Mouse (Mus musculus) adrenal gland, postnatal 10 days (tissue): ENCODE results near the gene Blzf1. TPM values are rescaled to one million over a fixed set of nuclear protein-coding genes. Genes with fewer than 3 reads are reported as not detected.

Source experiments
- DNase-seq: peaks from one replicate; pipeline ENCODE4 v3.0.0; 2021; ENCODE audit warnings: mixed read lengths
- long read RNA-seq, 2 experiments: library from polyadenylated mRNA; stranded (forward); transcript quantifications; one replicate each; pipeline ENCODE4 v2.0.0; 2021
- total RNA-seq, 2 experiments: library from RNA; stranded (reverse); gene quantifications; 2 replicates each; pipeline ENCODE4 v1.2.3; 2021

Blzf1 gene
- total RNA-seq: 10 to 100 TPM; 25.1 to 26.8 TPM
- long read RNA-seq, experiment 1, transcript Blzf1-203 (7 exons, 2,430 nt): major isoform, 5 of 9 reads
- long read RNA-seq, experiment 1, partial matches to known transcripts: 3 of 9 reads
- long read RNA-seq, experiment 1, other reads (novel, unspliced or antisense): 0 of 9 reads
- long read RNA-seq, experiment 2, transcript Blzf1-203 (7 exons, 2,430 nt): major isoform, 5 of 7 reads
- long read RNA-seq, experiment 2, partial matches to known transcripts: 1 of 7 reads
- long read RNA-seq, experiment 2, other reads (novel, unspliced or antisense): 1 of 7 reads

DNA sequence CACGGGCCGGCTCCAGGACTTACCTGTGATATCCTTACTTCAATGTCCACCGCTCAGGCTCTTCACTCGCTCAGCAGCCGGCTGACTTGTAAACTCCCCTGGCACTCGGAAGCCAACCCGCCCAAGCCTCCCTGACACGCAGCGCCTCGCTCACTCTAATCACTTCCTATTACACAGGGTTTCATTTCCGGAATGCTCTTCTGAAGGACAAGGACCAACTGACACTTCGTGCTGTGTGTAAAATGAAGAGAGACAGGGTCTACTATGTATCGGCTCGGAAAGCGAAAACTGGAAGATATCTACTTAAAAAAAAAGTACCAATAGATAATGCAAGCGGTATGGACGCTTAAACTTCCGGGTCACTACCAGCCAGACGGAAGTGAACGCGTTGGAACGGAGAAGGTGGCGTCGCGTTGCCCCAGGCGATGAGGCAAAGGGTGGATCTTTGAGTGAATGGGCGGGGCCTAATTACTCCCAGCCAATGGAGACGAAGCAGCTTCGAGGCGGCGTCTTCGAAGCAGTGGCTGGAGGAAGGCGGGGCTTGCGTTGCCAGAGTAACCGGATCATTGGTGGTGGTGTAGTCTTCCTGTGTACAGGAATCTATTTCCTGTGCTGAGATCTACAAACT, at the start of gene Blzf1:
Gene Blzf1, minus strand, starts transcription at position 366 of the 628 bp plus-strand sequence.
- DNase-seq: peak; percentile 97

DNA sequence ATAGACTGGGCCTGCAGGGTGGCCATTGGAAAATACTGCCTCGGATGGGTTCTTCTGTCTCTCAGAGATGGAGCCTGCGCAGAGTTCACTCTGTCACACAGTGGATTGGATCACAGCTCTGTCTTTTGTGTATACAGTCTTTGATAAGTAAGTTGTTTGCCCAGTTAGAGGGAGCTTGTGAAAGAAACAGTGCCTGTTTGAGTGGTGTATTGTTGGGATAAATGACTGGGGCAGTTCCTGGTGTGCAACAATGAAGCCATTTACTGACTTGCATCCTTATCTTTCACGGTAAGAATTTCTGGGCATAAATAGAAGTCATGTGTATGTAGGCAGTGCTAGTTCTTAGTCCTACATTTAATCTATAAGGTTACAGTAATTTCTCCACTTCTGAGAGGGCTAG, 46.2 kb upstream of the Blzf1 start:
- DNase-seq: no peak

DNA sequence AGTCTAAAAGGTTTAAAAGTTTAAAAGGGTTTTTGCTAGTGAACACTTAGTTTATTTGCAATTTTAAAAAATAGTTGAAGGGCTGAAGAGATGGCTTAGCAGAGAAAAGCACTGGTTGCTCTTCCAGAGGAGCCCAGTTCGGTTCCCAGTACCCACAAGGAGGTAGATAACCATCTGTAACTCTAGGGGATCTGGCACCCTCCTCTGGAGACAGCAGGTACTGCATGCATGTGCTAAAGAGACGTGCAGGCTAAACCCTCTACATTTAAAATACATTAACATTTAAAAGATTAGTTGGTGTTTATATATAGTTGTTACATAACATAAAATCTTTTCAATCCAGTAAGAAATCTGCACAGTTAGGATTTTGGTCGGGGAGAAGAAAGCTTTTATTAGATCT, 34.9 kb upstream of the Blzf1 start:
- peak; percentile 43 for DNase-seq

DNA sequence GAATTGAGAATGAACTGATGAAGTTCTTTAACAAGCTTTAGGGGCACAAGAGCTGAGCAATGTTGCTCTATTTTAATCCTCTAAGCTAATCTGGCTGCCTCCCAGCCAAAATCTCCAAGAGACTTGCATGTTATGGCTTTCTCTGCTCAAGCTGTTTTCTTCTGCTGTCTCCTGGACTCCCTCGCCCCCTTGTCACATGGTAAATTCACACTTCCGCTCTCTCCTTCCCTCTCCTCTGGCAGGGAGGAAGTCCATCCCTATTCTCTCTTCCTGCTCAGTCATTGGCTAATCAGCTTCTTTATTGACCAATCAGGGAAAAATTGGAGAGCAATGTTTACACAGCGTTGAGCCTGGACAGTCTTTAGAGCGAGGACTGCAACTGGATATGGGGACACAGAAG, 28.6 kb upstream of the Blzf1 start:
- DNase-seq: no peak

DNA sequence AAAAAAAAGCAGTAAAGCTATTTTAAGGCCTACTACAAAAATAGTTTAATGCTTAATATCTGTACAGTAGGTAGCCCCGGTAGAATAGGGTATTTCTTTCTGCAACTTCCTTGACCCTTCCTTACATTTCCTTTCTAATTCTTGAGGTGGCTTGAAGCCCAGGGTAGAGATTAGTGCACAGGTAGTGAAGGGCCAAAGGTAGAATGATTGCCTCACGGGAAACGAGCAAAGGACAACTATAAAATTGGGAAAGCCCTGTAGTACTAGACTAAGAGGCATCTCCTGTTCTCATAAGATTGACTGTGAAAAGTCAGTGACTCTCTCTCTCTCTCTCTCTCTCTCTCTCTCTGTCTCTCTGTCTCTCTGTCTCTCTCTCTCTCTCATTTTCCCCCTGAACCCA, 28.1 kb upstream of the Blzf1 start:
- DNase-seq: no peak

DNA sequence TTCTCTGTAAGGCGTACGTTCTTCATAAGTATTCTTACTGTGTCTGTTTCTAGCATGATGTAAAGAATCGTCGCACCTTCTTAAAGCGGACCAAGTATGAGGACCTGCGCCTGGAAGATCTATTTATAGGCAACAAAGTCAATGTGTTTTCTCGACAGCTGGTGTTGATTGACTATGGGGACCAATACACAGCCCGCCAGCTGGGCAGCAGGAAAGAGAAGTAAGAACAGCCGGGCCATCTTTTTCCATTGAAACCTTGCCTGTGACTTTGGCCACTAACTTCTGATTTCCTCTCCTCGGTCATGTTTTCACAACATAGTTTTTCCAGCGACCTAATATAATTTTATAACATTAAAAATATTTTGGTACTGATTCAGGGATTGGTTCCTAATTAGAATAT, 25.3 kb upstream of the Blzf1 start:
- DNase-seq: no peak

DNA sequence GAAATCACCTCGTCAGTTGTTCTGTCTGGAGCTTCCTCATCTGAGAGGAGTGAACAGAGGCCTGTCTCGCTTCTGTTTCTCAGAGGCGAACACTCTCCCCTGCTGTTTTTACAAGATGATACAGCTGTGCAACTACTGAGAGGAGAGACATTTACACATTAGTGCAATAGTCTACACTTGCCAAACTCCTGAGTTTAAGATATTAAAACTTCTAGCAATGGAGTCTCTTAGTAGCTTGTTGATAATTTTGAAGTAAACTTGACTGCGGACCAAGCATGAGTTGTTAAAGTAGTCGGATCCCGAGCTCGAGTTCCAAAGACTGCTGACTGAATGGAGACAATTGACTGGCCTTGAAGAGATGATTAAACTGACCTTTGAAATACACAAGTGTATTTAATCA, 20.5 kb upstream of the Blzf1 start:
- no peak for DNase-seq

DNA sequence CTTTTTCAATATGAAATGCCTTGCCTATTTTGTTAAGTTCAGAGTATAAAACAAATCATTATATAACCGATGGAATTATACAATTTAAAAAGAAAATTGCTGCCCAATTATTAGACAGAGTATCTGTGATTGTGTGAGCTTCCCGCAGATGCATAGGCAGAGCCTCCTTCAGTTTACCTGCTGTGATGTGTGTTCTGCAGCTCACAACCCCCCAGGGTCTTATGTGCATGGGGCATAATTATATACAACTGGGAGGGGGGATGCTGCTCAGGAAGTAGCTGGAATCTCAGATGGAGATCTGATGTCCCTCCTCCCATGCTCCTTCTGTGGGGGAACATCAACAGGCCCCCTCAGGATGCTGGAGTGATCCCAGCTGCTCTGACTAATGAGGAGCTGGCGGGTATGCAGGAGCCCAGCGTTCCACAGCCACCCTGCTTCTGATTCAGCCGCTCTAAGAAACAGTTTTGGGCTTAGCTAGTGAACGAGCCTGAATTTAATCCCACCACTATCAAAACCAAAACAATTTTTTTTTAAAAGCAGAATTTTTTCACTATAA, 19.4 kb upstream of the Blzf1 start:
- no peak for DNase-seq

DNA sequence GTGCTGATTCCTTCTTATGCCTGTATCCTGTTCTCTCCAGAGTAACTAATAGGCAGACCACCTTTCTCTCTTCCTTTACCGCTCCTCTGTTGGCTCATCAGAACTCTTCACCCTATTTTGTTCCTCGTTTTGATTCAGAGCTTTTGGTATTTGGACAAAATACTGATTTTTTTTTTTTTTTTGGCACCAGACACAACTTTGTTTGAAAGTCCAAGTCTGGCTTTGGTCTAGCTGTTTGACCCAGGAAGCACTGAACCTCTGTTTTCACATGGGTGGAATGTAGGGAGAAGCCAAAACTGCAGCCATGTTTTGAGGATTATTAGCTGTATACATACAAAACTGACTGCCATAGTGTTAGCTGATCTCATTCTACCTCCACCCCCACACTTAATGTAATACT, 17.6 kb upstream of the Blzf1 start:
- DNase-seq: no peak

DNA sequence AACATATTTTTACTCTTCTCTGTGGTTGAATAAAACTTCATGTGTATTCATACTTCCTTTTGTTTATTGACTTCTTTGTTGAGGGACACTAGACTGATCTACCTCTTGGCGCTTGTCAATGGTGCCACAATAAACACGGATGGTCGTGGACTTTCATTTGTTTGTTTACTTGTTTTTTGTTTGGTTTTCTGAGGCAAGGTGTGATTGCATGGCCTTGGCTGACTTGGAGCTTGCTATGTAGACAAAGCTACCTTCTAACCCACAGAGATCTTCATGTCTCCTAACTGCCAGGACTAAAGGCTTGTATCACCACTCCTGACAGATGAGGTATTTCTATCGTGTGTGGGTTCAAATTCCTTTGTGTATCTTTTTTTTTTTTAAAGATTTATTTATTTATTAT, 16.9 kb upstream of the Blzf1 start:
- no peak for DNase-seq

DNA sequence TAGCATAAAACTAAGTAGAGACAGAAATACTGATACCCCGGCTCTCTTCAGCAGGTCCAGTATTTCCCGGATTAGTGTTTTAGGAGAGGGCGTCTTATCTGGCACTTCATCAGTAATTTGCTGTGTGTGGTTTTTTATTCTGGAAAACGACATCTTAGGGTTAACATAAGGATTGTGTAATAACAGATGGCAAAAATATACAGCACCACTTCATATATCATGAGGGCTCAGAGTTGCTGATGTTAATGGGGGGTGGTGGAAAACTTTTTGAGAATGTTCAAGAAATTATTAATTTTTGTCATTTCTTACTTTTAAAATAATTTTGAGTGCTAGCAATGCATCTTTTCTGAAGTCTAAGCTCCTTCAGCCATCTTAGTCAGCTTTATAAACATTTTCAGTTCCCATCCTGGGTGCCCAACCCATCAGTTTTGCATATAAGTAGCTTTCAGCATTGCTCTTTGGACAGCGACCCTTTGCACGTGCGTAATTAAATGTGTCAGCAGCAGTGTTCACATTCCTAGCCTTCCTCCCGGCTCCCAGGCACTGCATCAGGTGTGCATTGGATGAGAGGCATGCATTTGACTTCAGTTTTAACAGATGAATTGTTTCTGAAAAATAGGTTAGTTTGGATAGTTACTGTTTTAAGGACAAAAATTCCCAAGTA, 15.8 kb upstream of the Blzf1 start:
- DNase-seq: no peak

DNA sequence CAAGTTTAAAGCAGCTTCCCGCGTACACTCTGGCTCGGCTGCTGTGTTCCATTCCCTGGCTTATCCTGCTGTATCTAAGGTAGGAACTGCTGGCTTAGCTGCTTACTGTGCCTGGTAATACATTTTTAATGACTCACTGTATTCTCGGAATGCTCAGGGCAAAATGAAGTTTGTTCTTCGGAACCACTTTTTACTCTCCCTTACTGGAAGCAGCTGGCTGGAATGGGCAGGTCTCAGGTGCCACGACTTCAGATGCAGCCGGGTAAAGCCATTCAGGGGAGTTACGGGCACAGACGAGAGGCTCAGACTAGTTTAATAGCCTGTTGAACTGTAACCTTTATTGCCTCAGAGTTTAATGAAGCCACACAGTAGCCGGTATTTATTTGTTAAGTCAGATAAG, 14.1 kb upstream of the Blzf1 start:
- DNase-seq: no peak

DNA sequence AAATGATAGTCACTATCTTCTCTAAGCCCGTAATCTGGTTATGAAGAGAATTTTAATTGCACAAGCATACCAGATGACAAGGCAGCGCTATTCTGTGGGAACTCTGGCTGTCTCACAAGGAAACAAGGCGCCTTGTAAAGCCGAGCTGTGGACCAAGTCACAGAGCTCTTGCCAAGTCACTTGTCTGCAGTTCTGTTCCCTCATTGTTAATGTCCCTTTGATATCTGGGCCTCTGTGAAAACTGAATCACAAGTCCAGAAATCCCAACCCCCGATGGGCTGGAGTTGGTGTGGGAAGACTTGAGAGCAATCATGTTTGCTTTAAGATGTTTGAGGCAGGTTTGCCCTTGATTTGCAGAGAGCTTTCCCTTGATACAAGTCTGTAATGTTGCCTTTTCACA, 13.4 kb upstream of the Blzf1 start:
- DNase-seq: no peak

DNA sequence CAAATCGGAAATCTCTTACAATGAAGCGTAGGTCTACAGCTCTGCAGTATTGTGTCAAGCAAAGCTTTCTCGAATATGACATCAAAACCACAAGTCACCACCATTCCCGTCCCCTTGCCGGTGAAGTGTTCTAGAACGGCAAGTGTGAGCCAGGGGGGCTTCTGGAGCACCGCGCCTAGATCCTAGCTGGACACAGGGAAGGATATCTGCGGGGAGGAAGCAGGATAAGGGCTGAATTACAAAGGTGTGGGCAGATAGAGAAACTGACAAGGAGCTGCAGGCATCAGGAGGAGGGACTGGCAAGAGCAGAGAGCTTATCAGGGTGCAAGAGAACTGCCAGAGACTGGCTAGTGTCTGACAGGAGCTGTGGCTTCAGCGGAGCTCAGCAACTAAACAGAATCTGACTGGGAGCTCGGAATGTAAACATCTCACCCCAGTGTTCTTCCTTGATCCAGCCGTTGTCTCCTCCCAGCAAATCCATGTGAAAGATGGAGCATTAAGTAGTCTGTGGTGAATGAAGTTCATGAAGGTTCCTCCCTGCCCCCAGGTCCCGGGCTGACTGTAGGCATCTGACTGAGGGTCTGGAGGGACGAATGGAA, 12.4 kb upstream of the Blzf1 start:
- no peak for DNase-seq

DNA sequence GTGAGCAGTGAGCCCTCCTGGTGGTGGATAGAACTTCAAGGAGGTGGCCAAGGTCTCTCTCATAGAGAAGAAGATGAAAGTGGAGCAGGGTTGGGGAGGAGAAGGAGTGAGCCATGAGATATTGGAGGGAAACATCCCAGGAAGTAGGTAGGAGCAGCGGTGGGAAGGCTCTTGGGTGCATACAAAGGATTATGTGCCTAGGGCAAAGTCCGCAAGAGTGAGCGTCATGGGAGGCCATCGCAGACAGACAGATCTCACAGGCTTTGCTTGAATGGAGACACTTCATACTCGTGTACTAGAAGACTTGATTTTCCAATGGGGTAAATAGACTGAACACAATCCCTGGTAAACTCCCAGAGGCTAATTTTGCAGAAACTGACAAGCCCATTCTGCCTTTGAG, 11.2 kb upstream of the Blzf1 start:
- DNase-seq: no peak

DNA sequence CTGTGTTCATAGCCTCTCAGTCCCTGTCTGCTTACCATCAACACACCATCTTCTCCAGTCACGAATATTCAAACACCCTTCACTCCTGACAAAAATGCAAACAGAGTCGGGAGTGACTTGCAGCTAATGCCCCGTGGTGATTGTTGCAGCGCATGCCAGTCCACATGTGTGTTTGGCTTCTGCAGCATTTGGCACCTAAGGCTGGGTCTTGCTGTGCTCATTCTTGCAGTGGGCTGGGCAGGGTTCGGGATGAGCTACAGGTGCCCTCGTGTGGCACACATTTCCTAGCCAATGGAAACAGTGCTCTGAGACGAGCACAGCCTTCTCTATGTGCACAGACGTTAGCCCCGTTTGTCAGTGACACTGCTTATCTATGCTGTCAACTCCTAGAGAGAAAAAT, 10.0 kb upstream of the Blzf1 start:
- DNase-seq: no peak

DNA sequence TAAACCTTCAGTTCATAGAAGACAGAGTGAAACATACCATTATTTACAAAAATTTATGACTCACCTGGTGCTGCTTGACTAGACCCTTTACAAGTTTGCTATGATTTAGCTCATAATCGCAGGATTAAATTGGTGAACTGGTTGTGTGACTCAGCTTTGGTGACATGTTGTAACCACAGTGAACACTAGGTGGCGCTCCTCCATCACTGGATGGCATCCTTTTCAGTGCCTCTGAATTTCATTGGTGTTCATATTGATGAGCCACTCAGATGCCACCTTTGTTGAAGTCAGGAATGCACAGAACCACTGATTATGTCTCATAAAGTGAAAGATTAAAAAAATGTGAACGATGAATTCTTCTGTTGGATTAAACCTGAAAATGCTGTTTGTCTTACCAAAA, 9.4 kb upstream of the Blzf1 start:
- DNase-seq: peak; percentile 81

DNA sequence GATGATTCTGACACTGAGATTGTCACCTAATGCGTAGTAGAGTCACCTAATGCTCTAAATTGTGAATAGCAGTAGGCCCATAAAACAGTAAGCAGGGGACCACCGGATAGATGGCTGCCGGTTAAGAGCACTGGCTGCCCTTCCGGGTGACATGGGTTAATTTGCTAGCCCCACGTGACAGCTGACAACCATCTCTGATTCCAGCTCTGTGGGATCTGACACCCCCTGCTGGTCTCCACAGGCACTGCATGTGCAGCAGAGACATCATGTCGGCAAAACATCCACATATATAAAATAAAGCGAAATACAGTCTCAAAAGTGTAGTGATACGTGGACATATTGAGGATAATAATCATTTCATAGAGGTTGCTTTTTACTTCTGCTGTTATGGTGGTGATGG, 8.0 kb upstream of the Blzf1 start:
- DNase-seq: peak; percentile 52

DNA sequence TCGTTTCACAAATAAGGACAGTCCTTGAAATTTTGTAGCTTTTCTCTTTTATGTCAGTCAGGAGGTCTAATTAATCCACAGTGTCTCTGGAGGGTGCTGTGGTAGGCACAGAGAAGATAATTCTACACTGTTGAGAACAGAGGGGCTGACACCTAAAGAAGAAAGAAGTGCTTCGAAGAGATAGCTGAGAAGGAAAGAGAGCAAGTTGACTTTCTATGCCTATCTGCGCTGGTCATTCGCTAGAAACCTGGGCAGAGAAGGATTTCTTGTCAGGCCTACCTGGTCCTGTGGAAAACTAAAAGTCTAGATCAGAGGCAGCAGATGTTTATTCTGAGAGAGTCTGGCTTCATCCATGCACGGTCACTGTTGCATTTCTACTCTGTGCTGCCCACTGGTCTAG, 6.8 kb upstream of the Blzf1 start:
- DNase-seq: no peak

DNA sequence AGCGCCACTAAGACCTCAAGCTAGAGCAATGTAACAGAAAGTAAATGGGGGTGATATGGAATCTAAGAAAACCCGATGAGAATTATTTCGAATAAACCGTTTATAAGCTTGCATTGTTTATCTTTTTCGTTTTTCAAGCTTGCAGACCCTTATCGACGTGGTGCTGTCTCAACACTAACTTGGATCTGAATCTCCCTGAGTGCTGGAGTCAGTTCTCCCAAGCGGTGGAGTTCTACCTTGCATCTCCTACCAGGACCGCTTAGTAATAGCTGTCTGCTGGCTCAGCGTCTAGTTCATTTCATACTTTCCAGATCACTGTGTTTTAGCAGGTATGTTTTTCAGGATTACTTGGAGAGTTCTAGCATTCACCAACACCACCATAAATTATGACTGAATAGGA, 633 bp upstream of the Blzf1 start:
- no peak for DNase-seq

DNA sequence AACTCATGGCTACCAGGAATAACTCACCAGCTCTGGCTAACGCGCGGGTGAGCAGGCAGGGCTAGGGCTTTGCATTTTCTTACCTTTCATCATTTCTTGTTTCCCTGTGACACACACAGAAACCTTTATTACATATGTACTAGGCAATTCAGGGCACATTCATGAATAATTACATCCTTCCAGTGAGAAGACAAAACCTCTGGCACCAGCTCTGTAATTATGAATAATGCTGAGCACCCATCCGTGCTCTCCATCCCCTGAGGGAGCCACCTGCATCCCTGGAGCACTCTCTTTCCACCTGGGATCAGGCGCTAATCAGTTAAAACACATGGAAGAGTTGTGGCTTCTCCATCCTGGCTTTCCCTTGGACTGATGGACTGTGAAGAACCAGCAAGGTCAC, 3.5 kb downstream of the Blzf1 start, which contains the start of gene Nme7:
Gene Nme7, plus strand, starts transcription at position 301 of the 400 bp plus-strand sequence.
- no peak for DNase-seq

DNA sequence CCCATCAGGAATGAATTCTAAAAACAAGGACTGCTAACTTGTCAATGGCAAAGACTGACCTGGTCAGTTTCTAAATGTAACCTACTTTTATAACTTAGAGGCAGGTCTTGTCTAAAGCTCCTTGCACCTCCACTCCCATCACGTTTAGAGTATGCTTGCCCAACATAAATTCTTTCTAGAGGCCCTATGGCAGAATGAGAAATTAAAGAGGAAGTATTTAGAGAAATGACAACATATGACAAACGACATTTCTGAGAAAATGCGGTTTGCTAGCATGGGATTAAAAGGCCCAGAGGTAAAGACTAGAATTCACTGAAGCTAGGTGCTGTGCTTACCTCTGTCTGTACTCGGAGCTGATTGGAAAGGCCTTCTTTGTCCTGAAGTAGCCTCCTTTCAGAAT, 5.3 kb downstream of the Blzf1 start:
- DNase-seq: no peak

DNA sequence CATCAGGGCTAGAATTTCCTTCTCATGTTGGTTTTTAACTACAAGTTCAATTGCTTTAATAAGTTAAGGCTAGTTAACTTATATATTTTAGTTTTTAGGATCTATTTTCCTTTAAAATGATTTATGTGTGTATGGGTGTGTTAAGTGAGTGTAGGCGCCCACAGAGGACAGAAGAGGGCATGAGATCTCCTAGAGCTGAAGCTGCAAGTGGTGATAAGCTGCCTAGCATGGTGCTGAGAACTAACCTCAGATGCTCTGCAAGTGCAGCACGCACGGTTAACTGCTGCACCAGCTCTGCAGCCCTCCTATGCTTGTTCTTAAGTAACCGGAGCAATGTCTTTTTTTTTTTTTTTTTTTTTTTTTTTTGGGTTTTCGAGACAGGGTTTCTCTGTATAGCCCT, 10.8 kb downstream of the Blzf1 start:
- no peak for DNase-seq
